Mouse (Mus musculus) liver, adult 2 months (tissue): ENCODE measurements around the gene Tnfrsf12a. TPM values are rescaled to one million over a fixed set of nuclear protein-coding genes. Genes with fewer than 3 reads are reported as not detected.

ENCODE experiments used
- DNase-seq: peaks from one replicate; pipeline ENCODE4 v3.0.0-alpha.2; 2011; ENCODE audit warnings: low read depth, low spot score; ENCODE audit errors: extremely low read depth
- H3K27ac ChIP-seq: fragments of 200-500 bp; replicated peaks from 2 replicates; pipeline ENCODE4 v1.5.1; 2012; ENCODE audit warnings: low read depth, mild to moderate bottlenecking, control low read depth, inconsistent platforms, low read length; ENCODE audit not compliant: insufficient read depth
- H3K27me3 ChIP-seq: fragments of 200-500 bp; 2 replicates; pipeline ENCODE4 v1.6.1; 2012; ENCODE audit warnings: mild to moderate bottlenecking, moderate library complexity, low read length, inconsistent platforms; ENCODE audit not compliant: control insufficient read depth, insufficient read depth
- H3K36me3 ChIP-seq: fragments of 200-500 bp; 2 replicates; pipeline ENCODE4 v1.6.1; 2012; ENCODE audit warnings: low read length, inconsistent platforms; ENCODE audit not compliant: control insufficient read depth, insufficient read depth
- H3K4me1 ChIP-seq: fragments of 200-500 bp; 2 replicates; pipeline ENCODE4 v1.6.1; 2011; ENCODE audit warnings: low read length; ENCODE audit not compliant: control insufficient read depth, insufficient read depth
- H3K4me3 ChIP-seq: fragments of 200-500 bp; 2 replicates; pipeline ENCODE4 v1.5.1; 2011; ENCODE audit warnings: low read depth, mild to moderate bottlenecking, control low read depth, low read length, moderate library complexity; ENCODE audit not compliant: insufficient read depth
- H3K79me2 ChIP-seq: fragments of 200-500 bp; 2 replicates; pipeline ENCODE4 v1.6.1; 2012; ENCODE audit warnings: inconsistent platforms, mild to moderate bottlenecking, low read length, moderate library complexity; ENCODE audit not compliant: control insufficient read depth, insufficient read depth
- H3K9ac ChIP-seq: fragments of 200-500 bp; 2 replicates; pipeline ENCODE4 v1.6.1; 2012; ENCODE audit warnings: low read depth, mild to moderate bottlenecking, control low read depth, inconsistent platforms, low read length
- CTCF ChIP-seq: fragments of 200-500 bp; IDR thresholded peaks from 2 replicates; pipeline ENCODE4 v1.5.1; 2011; ENCODE audit warnings: low read depth, low read length, control low read depth
- POLR2A ChIP-seq: fragments of 200-500 bp; IDR thresholded peaks from 2 replicates; pipeline ENCODE4 v1.6.1; 2011; ENCODE audit warnings: low read length, control low read depth; ENCODE audit not compliant: insufficient read depth; ENCODE audit errors: extremely low read depth
- WGBS: fragments of 180-500 bp; shearing (Covaris S2); methylation state at CpG from one replicate; pipeline ENCODE4 v1.1.7; 2018; 5-methylcytosine and 5-hydroxymethylcytosine counted together
- polyA plus RNA-seq: library from polyadenylated mRNA; depleted of rRNA; stranded (reverse); fragments of >200 nt; gene quantifications from 2 replicates; pipeline ENCODE4 v1.2.3, GENCODE M21; 2012
- total RNA-seq: library from RNA; depleted of rRNA; stranded (reverse); fragments of >200 nt; gene quantifications from 2 replicates; pipeline ENCODE4 v1.2.3, GENCODE M21; 2014

Gene Tnfrsf12a
- total and polyA plus RNA-seq, 2 experiments = 4.0 to 7.1 TPM

- Histone ChIP-seq H3K79me2 (no peaks in the 10 kb centered on the region), H3K4me1 (no peaks in the 10 kb centered on the region), H3K27me3 (no peaks in the 10 kb centered on the region), H3K9ac (no peak overlapping the region), H3K36me3 (no peaks in the 10 kb centered on the region), H3K27ac (no peak overlapping the region), H3K4me3 (no peak overlapping the region)
- no peak for DNase-seq
- TF ChIP-seq CTCF (no peak), POLR2A (no peak)
- WGBS = 75% methylated on average over 1 of the region's 1 CpGs
Measured at GRCm38 (mm10) chr17:23719455-23719854, 42.2 kb upstream of the Tnfrsf12a start.

- WGBS = 87% methylated on average over 2 of the region's 2 CpGs
- Histone ChIP-seq H3K27me3 (no peaks in the 10 kb centered on the region), H3K4me1 (no peaks in the 10 kb centered on the region), H3K36me3 (no peaks in the 10 kb centered on the region), H3K79me2 (no peaks in the 10 kb centered on the region), H3K4me3 (no peak overlapping the region), H3K9ac (no peak overlapping the region), H3K27ac (no peak overlapping the region)
- no peak for DNase-seq
- TF ChIP-seq CTCF (no peak), POLR2A (no peak)
Measured at GRCm38 (mm10) chr17:23717003-23717402, 39.7 kb upstream of the Tnfrsf12a start.

- Histone ChIP-seq H3K9ac (no peak overlapping the region), H3K4me1 (no peaks in the 10 kb centered on the region), H3K36me3 (no peaks in the 10 kb centered on the region), H3K4me3 (no peak overlapping the region), H3K27ac (no peak overlapping the region), H3K27me3 (no peaks in the 10 kb centered on the region; the same call in 1 of the 2 replicates), H3K79me2 (no peaks in the 10 kb centered on the region)
- peak; percentile 43 for DNase-seq
- TF ChIP-seq CTCF (peak; percentile 85), POLR2A (no peak)
- WGBS = 0% methylated on average over 3 of the region's 3 CpGs
Measured at GRCm38 (mm10) chr17:23706212-23706611, 28.9 kb upstream of the Tnfrsf12a start.

- Histone ChIP-seq H3K27me3 (no peaks in the 10 kb centered on the region; the same call in 1 of the 2 replicates), H3K9ac (no peak overlapping the region), H3K36me3 (no peaks in the 10 kb centered on the region), H3K4me3 (no peak overlapping the region), H3K27ac (no peak overlapping the region), H3K79me2 (no peaks in the 10 kb centered on the region), H3K4me1 (no peaks in the 10 kb centered on the region)
- TF ChIP-seq CTCF (no peak), POLR2A (no peak)
- no peak for DNase-seq
- 80% methylated on average over 7 of the region's 7 CpGs for WGBS
Measured at GRCm38 (mm10) chr17:23705525-23706104, 28.3 kb upstream of the Tnfrsf12a start.

GRCm38 (mm10) chr17:23704741-23705140 is 27.5 kb upstream of the Tnfrsf12a start:
- whole genome bisulfite sequencing = 71% methylated on average over 7 of the region's 7 CpGs
- H3K27me3 ChIP-seq = no peaks in the 10 kb centered on the region; the same call in 1 of the 2 replicates

GRCm38 (mm10) chr17:23703301-23703700 is 26.0 kb upstream of the Tnfrsf12a start:
- Histone ChIP-seq H3K79me2 (no peaks in the 10 kb centered on the region), H3K27me3 (no peaks in the 10 kb centered on the region; the same call in 1 of the 2 replicates), H3K4me1 (no peaks in the 10 kb centered on the region), H3K27ac (no peak overlapping the region), H3K9ac (no peak overlapping the region), H3K36me3 (no peaks in the 10 kb centered on the region), H3K4me3 (no peak overlapping the region)
- WGBS = 89% methylated on average over 9 of the region's 9 CpGs
- TF ChIP-seq POLR2A (no peak), CTCF (no peak)
- DNase-seq = no peak

More at GRCm38 (mm10) chr17:23704741-23705140, 27.5 kb upstream of the Tnfrsf12a start:
- no peaks in the 10 kb centered on the region for H3K36me3 ChIP-seq
- H3K4me1 ChIP-seq = no peaks in the 10 kb centered on the region
- DNase-seq = no peak
- H3K79me2 ChIP-seq = no peaks in the 10 kb centered on the region
- H3K4me3 ChIP-seq = no peak overlapping the region
- TF ChIP-seq POLR2A (no peak), CTCF (no peak)
- H3K9ac ChIP-seq = no peak overlapping the region
- no peak overlapping the region for H3K27ac ChIP-seq
